Mouse (Mus musculus): ENCODE results near the gene Maz. TPM values are rescaled to one million over a fixed set of nuclear protein-coding genes. Genes with fewer than 3 reads are reported as not detected.

Maz gene
- polyA plus RNA-seq, 1 experiment from 2014 or later = 36.1 TPM

DNA sequence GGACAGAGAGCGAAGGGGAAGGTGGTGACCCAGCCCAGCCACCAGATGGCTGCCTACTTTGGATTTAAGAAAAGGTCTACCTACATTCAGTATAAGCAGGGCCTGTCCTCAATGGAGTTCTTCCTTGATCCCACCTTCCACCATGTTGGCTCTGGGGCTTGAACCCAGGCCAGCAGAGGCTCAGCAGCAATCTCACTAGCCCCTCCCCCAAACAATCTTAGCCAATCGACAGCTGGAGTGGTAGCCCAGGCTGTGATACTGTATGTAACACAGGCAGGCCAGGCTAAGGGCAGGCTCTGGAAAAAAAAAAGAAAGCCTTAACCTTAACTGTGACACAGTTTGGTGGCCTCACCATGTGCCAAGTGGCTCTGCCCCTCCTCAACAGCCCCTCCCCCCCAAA lies 15.1 kb downstream of the Maz start:
- no peaks in the 10 kb centered on the region for H3K36me3 ChIP-seq (ENCODE audit: insufficient read depth, low read length)
- H3K4me1 ChIP-seq (ENCODE audit: insufficient read depth, low read depth, low read length) = peaks cover 4% of the 10 kb centered on the region; the same call in 1 of the 2 replicates
- no peak for DNase-seq (ENCODE audit: low spot score)
- no peak overlapping the region for H3K4me3 ChIP-seq (ENCODE audit: low read depth, low read length)
- H3K9ac ChIP-seq (replicated peaks; ENCODE audit: low read depth) = no peak overlapping the region
- ATAC-seq = no peak
- TF ChIP-seq EP300 (IDR thresholded peaks at IDR 0.05) (no peak), CTCF (IDR thresholded peaks at IDR 0.05) (no peak)
- H3K27me3 ChIP-seq (replicated peaks; ENCODE audit: insufficient read depth, low read length) = no peaks in the 10 kb centered on the region
- no peak overlapping the region for H3K27ac ChIP-seq (ENCODE audit: low read length)
- H3K9me3 ChIP-seq (ENCODE audit: low read length) = no peaks in the 10 kb centered on the region
- no peak overlapping the region for H3K4me2 ChIP-seq (replicated peaks; ENCODE audit: low read depth, low read length)
- WGBS = 60% methylated on average over 2 of the region's 2 CpGs

DNA sequence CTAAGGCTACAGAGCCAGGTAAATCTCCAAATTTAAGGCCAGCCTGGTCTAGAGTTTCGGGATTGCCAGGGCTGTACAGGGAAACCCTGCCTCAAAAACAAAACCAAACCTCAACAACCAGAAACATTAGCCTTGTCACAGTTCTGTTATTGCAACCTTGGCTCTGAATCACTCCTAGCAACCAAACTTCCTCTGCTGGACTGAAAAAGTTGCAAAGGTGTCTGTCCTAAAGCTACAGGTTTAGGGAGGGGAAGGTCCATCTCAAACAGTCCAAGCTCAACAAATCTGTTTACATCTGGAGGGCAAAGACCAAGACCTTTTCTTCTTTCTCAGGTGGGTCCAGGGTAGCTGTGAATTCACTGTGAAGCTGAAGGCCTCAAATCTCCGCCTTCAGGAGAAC lies 15.8 kb downstream of the Maz start:
- peaks cover 4% of the 10 kb centered on the region; the same call in 1 of the 2 replicates for H3K4me1 ChIP-seq (ENCODE audit: insufficient read depth, low read depth, low read length)
- no peak for TF ChIP-seq CTCF (IDR thresholded peaks at IDR 0.05)
- WGBS = 85% methylated on average over 2 of the region's 2 CpGs
- no peak overlapping the region for H3K27ac ChIP-seq (ENCODE audit: low read length)
- ATAC-seq (no peak), DNase-seq (ENCODE audit: low spot score) (no peak)
- no peak overlapping the region for H3K9ac ChIP-seq (replicated peaks; ENCODE audit: low read depth)
- no peaks in the 10 kb centered on the region for H3K9me3 ChIP-seq (ENCODE audit: low read length)
- H3K27me3 ChIP-seq (replicated peaks; ENCODE audit: insufficient read depth, low read length) = no peaks in the 10 kb centered on the region
- no peak overlapping the region for H3K4me2 ChIP-seq (replicated peaks; ENCODE audit: low read depth, low read length)
- no peak overlapping the region for H3K4me3 ChIP-seq (ENCODE audit: low read depth, low read length)
- no peaks in the 10 kb centered on the region for H3K36me3 ChIP-seq (ENCODE audit: insufficient read depth, low read length)

DNA sequence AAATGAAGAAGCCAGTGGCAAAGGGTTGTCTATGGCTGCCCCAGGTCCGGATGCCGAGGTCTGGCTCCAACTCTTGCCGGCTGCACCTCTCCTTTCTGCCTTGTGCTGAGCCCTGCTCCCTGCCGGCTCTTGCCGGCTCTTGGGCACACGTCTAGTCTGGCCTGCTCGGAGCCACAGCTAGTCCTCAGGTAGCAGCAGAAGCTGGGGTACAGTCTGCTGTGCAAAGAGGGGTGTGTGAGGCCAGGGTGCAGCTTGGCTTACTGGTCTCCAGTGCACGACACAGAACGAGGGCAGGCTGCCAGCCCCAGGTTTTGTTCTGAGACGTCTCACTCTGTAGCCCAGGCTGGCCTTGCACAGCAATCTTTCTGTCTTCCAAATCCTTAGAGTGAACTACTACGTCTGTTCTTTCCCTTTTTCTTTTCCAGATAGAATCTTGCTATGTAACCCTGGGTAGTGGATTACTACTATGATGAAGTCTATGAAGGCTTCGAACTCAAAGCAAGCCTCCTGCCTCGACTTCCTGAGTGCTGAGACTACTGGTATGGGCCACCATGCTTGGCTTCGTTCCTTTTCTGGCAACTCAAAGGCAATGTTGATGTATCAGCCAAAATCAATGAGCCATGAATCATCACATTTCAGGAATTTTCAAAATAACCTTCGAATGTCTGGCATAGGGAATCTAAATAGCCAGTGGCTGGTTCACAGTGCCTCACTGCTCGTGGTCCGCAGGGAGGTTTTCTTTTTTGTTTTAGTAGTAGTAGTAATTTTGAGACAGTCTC lies 17.3 kb downstream of the Maz start:
- Histone ChIP-seq H3K36me3 (ENCODE audit: insufficient read depth, low read length) (no peaks in the 10 kb centered on the region), H3K4me1 (ENCODE audit: insufficient read depth, low read depth, low read length) (no peaks in the 10 kb centered on the region; the same call in 1 of the 2 replicates), H3K9ac (replicated peaks; ENCODE audit: low read depth) (no peak overlapping the region), H3K27me3 (replicated peaks; ENCODE audit: insufficient read depth, low read length) (no peaks in the 10 kb centered on the region), H3K4me2 (replicated peaks; ENCODE audit: low read depth, low read length) (no peak overlapping the region), H3K27ac (ENCODE audit: low read length) (peak overlapping the region; percentile 86), H3K9me3 (ENCODE audit: low read length) (no peaks in the 10 kb centered on the region), H3K4me3 (ENCODE audit: low read depth, low read length) (no peak overlapping the region)
- 76% methylated on average over 17 of the region's 17 CpGs for WGBS
- ATAC-seq (no peak), DNase-seq (ENCODE audit: low spot score) (no peak)
- TF ChIP-seq EP300 (IDR thresholded peaks at IDR 0.05) = no peak
- TF ChIP-seq CTCF (IDR thresholded peaks at IDR 0.05) = no peak

DNA sequence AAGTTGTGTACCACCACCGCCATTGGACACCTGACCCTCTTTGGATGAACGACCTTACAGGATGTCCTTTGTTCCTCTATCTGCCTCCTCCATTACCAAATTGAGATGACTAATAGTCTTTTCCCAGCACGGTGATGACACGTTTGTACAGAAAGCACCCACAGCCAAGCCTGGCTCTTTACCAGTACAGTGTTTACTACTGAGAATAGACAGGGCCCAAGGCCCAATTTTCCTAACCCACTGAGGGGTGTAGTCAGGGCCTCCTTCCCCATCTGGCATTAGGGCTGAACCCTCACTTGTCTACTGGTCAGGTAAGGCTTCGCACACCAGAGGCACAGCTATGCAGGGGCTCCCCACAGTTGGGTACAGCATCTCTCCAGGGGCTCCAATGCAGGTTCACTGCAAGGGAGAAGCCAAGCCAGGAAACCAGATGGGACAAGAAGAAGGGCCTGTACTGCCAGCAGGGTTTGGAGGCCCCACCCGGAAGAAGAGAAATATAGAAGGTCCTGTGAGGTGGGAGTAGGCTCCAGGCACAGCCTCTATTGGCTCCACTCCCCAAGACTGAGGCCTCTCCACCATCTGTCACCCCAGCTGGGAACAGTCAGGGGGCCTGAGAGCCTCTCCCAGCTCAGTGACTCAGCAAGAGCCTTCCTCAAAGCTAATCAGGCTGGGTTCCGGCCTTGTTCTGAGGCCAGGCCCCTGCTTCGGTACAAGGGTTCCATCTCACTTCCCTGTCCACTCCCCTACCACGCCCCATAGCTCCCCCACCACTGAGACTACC lies 18.4 kb downstream of the Maz start:
- TF ChIP-seq CTCF (IDR thresholded peaks at IDR 0.05) (no peak), EP300 (IDR thresholded peaks at IDR 0.05) (no peak; the same call in 1 of the 2 replicates)
- H3K27ac ChIP-seq (ENCODE audit: low read length) = peak overlapping the region; percentile 86
- DNase-seq (ENCODE audit: low spot score) = peak; percentile 94
- H3K4me3 ChIP-seq (ENCODE audit: low read depth, low read length) = no peak overlapping the region
- H3K4me2 ChIP-seq (replicated peaks; ENCODE audit: low read depth, low read length) = peak overlapping the region; percentile 19; the same call in 1 of the 2 replicates
- H3K9me3 ChIP-seq (ENCODE audit: low read length) = no peaks in the 10 kb centered on the region
- H3K27me3 ChIP-seq (replicated peaks; ENCODE audit: insufficient read depth, low read length) = no peaks in the 10 kb centered on the region
- no peaks in the 10 kb centered on the region for H3K36me3 ChIP-seq (ENCODE audit: insufficient read depth, low read length)
- H3K9ac ChIP-seq (replicated peaks; ENCODE audit: low read depth) = no peak overlapping the region
- no peaks in the 10 kb centered on the region; the same call in 1 of the 2 replicates for H3K4me1 ChIP-seq (ENCODE audit: insufficient read depth, low read depth, low read length)
- ATAC-seq = peak; percentile 96
- WGBS = 35% methylated on average over 9 of the region's 9 CpGs

DNA sequence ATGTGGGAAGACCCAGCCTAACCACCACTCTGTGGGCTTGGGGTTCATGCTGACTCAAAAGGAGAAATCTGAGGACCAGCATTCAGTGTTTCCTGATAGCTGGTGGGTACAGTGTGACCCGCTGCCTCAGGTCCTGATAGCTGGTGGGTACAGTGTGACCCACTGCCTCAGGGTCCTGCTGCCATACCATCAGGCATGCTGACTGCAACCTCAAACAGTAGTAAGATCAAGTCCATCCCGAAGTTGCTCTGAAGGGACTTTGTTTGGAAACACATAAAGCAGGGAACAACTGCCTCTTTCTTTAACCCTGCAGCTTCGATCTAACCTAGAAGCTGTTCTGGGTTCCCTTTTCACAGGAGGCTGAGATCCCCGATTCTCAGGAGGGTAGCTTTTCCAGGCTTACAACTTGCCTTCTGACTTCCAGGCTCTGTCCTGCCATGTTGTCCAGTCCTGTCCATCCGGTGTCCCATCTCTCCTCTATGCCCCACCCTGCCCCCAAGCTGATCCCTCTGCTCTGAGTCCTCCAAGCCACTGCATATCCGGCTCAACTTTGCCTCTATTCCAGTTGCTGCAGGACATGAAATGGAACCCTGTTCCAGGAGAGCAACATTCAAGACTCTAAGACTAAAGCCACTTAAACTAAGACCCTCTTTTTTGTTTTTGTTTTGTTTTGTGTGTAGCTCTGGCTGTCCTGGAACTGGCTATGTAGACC lies 19.4 kb downstream of the Maz start:
- no peak overlapping the region for H3K4me3 ChIP-seq (ENCODE audit: low read depth, low read length)
- H3K4me2 ChIP-seq (replicated peaks; ENCODE audit: low read depth, low read length) = no peak overlapping the region
- no peak overlapping the region for H3K9ac ChIP-seq (replicated peaks; ENCODE audit: low read depth)
- ATAC-seq (no peak), DNase-seq (ENCODE audit: low spot score) (no peak)
- WGBS = 78% methylated on average over 6 of the region's 6 CpGs
- H3K27me3 ChIP-seq (replicated peaks; ENCODE audit: insufficient read depth, low read length) = no peaks in the 10 kb centered on the region
- H3K9me3 ChIP-seq (ENCODE audit: low read length) = no peaks in the 10 kb centered on the region
- H3K4me1 ChIP-seq (ENCODE audit: insufficient read depth, low read depth, low read length) = no peaks in the 10 kb centered on the region; the same call in 1 of the 2 replicates
- no peak for TF ChIP-seq EP300 (IDR thresholded peaks at IDR 0.05)
- no peak for TF ChIP-seq CTCF (IDR thresholded peaks at IDR 0.05)
- H3K36me3 ChIP-seq (ENCODE audit: insufficient read depth, low read length) = no peaks in the 10 kb centered on the region
- H3K27ac ChIP-seq (ENCODE audit: low read length) = no peak overlapping the region

Data from lung, postnatal 0 days (tissue).